Mouse (Mus musculus): ENCODE data around the gene Ibsp.

Gene Ibsp

DNA sequence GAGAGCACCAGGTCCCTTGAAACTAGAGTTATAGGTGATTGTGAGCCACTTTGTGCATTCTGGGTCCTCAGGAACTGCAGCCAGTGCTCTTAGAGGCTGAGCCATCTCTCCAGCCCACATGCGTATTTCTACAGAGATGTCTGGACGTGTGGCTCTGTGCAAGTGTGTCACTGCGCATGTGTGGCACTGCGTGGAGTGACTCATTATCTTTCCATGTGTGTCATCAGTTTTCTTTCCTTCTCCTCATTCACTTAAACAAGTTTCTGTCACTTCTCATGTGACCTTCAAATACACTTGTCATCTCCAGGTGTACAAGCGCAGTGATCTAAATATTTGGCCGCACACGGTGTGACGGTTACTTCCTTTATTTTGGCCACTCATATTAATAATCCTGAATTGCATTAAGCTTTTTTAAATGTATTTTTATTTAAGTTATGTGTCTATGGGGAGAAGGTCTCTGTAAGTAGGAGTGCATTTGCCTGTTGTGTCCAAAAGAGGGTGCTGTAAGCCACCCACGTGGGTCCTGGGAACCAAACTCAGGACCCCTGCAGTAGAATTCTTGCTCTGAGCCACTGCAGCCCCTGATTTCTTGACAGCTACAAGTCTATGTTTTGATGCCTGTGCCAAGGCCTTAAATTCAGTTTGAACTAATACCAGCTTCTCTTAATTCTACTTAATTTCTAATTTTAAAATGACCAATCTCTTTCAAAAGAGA lies 45.7 kb downstream of the Ibsp start:
- DNase-seq = peak; percentile 21

DNA sequence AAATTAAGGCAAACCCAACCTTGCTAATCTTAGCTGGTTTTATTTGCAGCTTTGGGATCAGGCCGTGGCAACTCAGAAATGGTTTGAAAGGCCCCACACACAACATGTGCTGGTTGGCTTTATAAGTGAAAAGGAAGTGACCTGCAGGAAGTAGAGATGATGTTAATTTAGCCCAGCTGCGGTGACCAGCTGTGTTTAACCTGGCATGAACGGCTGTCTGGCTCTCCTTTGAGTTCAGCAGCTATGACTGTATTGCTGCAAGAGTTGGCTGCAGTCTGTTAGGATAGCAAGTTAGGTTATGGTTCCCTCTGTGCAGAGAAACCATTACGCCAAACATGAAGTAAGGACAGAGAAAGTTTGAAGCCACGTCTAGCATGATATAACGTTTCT lies 46.3 kb downstream of the Ibsp start:
- no peak for DNase-seq

DNA sequence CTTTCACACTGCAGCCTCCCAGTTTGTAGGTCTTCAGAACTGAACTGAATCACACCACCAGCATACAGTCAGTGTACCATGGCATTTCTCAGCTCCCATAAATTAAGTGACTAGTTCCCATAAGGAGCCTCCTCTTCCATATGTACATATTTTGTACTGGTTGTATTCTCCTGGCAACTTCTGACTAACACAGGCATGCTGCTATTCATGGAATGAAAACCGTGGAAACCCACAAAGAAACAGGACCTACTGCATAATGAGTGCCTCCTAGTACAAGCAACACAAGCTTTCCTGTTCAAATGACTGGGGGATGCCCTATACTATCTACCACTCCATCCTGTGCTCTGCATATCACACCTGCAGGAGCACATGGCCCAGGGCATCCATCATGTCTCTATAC lies 52.1 kb downstream of the Ibsp start:
- DNase-seq = no peak

DNA sequence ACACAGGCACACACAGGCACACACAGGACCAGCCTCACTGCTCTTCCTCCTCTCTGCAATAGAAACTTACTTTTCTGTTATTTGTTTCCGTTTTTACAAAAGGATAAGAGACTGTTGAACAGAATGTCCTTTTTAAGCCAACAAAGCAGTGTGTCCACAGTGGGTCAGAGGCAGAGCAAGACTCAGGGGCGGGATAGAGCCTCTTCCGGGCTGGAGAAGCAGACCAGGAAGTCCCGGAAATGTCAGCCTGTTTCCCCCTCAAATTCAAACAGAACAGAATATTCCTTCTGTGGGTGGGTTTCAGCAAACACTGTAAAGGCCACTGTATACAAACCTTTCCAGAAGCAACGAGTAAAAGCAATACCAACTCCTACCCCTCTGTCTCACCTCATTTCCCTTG lies 52.9 kb downstream of the Ibsp start:
- DNase-seq = no peak

DNA sequence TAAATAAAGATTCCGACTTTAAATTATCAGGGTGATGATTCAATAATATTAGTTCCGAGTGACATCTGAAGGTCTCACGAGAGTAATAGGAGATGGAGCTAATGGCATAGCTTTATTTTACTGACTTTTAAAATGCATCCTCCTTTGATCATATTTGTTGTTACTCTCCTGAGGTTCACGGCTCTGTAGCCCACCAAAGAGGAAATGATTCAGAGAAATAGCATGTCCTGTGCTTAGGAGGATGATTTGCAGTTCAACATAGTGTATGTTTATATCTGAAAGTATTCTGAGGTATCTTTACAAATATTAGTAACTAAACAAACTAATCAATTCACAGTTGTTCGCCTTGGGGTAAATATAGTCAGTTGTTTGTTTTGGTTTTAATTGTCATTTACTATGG lies 58.6 kb downstream of the Ibsp start:
- no peak for DNase-seq

DNA sequence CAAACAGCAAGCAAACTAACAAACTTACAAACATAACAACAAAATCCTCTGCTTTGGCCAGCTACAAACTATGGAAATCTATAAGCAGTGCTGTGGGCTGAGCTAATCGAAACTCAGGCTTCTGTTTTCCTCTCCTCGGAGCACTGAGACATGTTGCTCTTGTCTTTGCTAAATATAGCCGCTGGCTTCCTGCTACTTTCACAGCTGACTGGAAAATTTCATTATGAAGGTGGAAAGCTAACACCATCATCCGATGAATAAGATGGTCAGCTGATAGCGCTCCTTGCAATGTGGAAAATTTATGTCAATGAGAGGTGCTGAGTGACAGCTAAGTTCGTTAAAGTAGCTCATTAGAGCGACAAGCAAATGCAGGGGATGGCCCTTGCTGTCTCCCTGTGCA lies 59.6 kb downstream of the Ibsp start:
- no peak for DNase-seq

DNA sequence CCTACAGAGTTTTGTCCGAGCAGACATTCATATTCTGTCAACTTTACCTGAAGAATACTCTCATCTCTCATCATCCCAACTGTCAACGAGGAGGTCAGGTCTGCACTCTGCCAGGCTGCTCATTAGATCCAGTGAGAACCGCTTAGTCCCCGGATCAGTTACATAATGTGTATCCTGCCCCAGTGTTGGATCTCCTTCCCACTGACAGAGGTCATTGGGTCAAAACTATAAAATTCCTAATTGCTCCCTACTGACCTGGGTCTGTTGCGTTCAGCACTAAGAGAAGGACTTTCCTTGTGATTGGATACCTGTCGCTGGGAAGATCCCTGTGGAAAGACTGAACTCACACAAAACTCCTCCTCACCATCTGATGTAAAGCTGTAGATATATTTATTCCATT lies 60.3 kb downstream of the Ibsp start:
- DNase-seq = no peak

Data from lung, postnatal 14 days (tissue).